Mouse (Mus musculus) lung, adult 2 months (tissue): Measurements from ENCODE around the gene Gfra1. TPM values are rescaled to one million over a fixed set of nuclear protein-coding genes. Genes with fewer than 3 reads are reported as not detected.

Source experiments
- DNase-seq: peaks from one replicate; pipeline ENCODE4 v3.0.0; 2022
- H3K4me1 ChIP-seq: fragments of 200-500 bp; 2 replicates; pipeline ENCODE4 v1.6.1; 2011; ENCODE audit warnings: low read length; ENCODE audit not compliant: control insufficient read depth, insufficient read depth
- H3K4me3 ChIP-seq: fragments of 200-500 bp; replicated peaks from 2 replicates; pipeline ENCODE3; 2011; ENCODE audit warnings: low read depth, mild to moderate bottlenecking, control low read depth, low read length; ENCODE audit errors: extremely low read depth
- CTCF ChIP-seq: fragments of 200-500 bp; IDR thresholded peaks from 2 replicates; pipeline ENCODE4 v1.5.1; 2011; ENCODE audit warnings: mild to moderate bottlenecking, low read length, control low read depth; ENCODE audit not compliant: insufficient read depth
- POLR2A ChIP-seq: fragments of 200-500 bp; IDR thresholded peaks from 2 replicates; pipeline ENCODE4 v1.6.1; 2011; ENCODE audit warnings: low read depth, mild to moderate bottlenecking, control low read depth, low read length, borderline replicate concordance; ENCODE audit errors: extremely low read depth
- WGBS: fragments of 180-500 bp; shearing (Covaris S2); methylation state at CpG from one replicate; pipeline ENCODE4 v1.1.7; 2018; 5-methylcytosine and 5-hydroxymethylcytosine counted together
- polyA plus RNA-seq: library from polyadenylated mRNA; depleted of rRNA; stranded (reverse); fragments of >200 nt; gene quantifications from 2 replicates; pipeline ENCODE4 v1.2.3, GENCODE M21; 2012; rRNA removed

Gene Gfra1
- 4.9 and 7.8 TPM in 2 replicates for polyA plus RNA-seq

DNA sequence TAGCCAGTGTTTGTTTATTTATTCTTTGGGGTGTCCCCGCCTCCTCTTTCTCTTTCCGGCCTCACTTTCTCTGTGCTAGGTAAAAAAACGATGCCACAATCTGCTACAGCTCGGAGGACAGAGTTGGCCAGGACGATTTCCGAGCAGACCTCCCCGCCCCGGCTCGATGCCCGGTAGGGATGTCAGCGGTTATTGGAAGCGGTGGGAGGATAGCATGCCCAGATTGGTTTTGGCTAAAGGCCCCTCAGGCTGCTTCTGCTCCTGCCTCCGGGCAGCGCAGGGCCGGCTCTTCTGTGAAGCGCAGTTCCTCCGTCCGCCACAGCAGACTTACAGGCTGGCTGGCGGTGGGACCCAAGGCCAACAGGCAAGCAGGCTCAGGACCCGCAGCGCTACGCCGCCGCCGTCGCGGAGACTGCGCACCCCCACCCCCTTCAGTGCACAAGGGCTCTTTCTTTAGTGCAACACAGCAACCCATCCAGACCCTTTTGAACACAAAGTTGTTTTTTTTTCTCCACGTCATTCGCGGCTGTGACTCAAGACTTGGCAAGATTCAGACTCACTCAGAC lies at the start of gene Gfra1:
Gfra1 (minus strand) TSS at position 414 of the 566 bp plus-strand sequence.
- H3K4me3 ChIP-seq, result peak within 1 kb of the TSS; percentile 3
- H3K4me1 ChIP-seq, result peaks cover 6% of the 10 kb centered on the region
- DNase-seq, result no peak
- under 1% methylated on average over 31 of the region's 31 CpGs for WGBS
- TF ChIP-seq POLR2A (no peak), CTCF (no peak)

DNA sequence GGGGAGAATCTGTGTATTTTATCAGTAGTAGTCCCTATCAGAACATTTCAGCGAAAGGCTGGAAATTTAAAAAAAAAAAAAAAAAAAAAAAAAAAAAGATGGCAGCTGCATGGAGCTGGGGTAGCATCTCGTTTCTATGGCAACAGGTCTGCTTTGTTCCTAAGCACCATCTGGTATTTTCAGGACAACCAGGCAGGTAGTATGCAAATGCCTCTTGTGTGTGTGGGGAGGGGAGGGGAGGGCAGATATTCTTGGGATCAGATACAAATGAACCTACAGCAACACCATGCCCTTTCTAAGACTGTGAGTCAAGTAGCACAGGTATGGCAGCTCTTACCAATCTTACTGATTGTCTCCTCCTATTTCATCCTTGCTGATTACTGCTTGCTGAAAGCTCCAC lies 44.3 kb upstream of the Gfra1 start:
- DNase-seq, result no peak
- TF ChIP-seq CTCF (no peak), POLR2A (no peak)
- H3K4me1 ChIP-seq, result no peaks in the 10 kb centered on the region
- WGBS, result 63% methylated on average over 2 of the region's 2 CpGs
- H3K4me3 ChIP-seq, result no peak overlapping the region

DNA sequence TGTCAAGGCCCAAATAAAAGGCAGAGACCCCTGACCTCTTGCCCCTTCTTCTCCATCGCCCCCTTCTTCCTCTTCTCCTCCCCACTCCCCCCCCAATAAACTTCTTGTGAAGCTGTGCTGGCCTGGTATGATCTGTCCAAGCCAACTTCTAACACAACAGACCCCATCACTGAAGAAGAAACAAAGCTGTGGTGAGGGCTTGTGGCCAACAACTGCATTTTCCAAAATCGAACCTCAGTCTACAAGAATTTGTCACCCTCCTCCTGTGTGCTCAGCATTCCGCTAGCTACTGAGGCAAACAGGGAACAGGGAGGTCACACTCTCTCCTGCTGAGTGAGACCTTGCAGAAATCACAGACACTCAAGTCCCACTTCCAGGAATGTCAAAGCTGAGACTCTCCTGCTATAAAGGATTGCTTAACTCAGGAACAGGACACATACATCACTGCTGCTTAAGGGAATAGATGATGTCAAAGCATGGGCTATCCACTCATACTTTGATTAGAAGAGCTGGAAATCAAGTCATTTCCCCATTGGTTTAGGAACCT lies 43.8 kb upstream of the Gfra1 start:
- DNase-seq, result no peak
- 58% methylated on average over 3 of the region's 3 CpGs for WGBS
- TF ChIP-seq POLR2A (no peak), CTCF (no peak)
- H3K4me3 ChIP-seq, result no peak overlapping the region
- no peaks in the 10 kb centered on the region for H3K4me1 ChIP-seq

DNA sequence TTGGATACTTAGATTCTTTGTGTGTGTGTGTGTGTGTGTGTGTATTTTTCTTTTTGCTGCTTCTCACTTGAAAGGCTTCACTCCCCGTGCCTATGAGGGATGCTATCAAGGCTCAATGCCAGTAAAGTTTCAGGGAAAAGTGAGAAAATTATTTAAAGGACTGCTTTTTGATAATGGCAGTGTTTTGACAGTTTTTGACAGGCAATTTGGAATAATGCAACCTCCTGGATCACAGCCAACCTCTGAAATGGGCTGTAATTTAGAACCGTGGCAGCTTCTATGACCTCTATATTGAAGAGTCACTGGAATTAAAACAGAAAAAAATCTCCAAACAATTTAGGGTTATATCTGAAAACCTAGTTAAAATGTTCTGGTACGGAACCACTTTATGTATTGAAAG lies 41.4 kb upstream of the Gfra1 start:
- TF ChIP-seq POLR2A, result no peak
- DNase-seq, result no peak
- WGBS, result 46% methylated on average over 3 of the region's 3 CpGs
- H3K4me3 ChIP-seq, result no peak overlapping the region
- no peaks in the 10 kb centered on the region for H3K4me1 ChIP-seq

DNA sequence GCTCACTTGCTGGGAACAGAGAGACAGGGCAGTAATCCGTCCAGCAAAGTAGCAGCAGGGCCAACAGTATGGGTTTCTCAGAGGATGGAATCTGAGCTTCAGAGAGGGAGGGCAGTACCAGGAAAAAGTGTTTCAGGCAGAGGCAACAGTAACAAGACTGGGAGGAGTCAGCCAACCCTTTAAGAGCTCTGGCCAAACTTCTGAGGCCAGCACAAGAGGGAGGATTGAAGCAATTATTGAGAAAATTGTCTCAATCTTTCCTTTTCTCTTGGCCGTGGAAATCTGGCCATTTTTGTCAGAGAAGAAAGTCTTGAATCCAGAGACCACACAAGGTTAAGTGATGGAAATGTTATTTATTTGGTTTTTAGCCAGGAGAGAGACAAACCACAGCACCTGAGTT lies 31.0 kb upstream of the Gfra1 start:
- no peak for TF ChIP-seq CTCF
- no peak for TF ChIP-seq POLR2A
- no peaks in the 10 kb centered on the region for H3K4me1 ChIP-seq
- DNase-seq, result no peak
- 42% methylated on average over 2 of the region's 2 CpGs for WGBS
- no peak overlapping the region for H3K4me3 ChIP-seq

DNA sequence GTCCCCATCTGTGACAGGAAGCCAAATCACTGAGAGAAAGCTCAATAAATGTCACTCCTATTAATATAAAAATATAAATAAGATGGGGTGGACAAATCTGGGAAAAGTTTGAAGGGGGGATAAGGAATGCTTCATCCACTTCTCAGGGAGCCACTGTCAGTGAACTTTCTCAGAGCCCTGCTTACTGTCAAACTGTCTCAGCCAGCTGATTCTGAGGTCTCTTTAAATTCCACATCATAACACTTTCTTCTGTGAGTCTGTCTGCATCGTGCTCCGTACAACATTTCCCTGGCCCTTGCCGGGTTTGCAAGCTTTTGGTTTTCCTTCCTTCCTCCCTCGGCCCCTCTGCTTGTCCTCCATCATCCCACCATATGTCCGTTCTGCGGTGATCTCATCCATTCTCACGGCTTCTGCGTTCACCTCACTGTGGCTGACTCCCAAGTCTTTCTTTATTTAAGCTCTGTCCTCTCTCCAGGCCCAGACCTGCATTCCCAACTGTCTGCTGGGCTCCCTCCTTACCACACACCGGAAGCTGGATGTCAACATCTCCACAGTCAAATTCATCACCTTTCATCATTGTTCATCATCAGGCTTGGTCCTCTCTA lies 26.8 kb upstream of the Gfra1 start:
- WGBS, result 59% methylated on average over 9 of the region's 9 CpGs

DNA sequence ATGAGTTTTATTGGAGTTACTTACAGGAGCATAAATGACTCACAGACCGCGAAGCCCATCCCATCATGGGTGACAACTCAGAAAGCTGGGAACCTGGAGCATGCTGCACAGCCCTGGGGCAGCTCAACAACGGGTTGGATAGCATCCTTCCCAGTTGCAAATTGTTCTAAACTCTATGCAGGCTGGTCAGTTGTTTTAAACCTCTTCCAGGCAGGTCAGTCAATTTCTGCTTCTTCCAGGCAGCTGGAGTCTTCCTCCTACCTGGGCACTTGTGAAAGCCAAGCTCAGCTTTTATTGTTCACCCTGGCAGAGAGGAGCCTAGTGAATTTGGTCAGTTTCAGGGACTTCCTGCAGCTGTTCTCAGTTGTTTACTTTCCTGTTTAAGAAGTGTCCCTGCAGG lies 18.5 kb upstream of the Gfra1 start:
- Histone ChIP-seq H3K4me3 (no peak overlapping the region), H3K4me1 (no peaks in the 10 kb centered on the region)
- no peak for TF ChIP-seq CTCF
- no peak for TF ChIP-seq POLR2A
- 95% methylated on average over 3 of the region's 3 CpGs for WGBS
- DNase-seq, result no peak

More for the DNA sequence above, 26.8 kb upstream of the Gfra1 start:
- no peak for TF ChIP-seq POLR2A
- Histone ChIP-seq H3K4me1 (no peaks in the 10 kb centered on the region), H3K4me3 (no peak overlapping the region)
- no peak for DNase-seq

DNA sequence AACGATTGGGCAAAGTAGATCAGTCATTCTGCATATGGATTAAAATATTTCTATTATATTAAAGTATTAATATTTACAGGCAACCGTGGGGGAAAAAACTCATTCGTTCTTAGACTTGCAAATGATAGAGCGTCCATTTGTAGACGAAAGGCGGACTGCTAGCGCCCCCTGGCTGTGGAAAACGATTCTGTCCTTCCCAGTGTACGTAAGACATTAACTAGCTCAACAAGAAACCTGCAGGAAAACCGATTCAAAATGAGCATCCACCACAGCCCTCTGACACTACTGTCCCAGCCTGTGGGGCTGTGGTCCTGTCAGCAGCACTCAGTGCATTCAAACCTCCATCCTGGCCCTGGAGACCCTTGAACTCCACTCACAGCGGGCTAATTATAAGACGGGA lies 13.7 kb upstream of the Gfra1 start:
- no peaks in the 10 kb centered on the region for H3K4me1 ChIP-seq
- TF ChIP-seq POLR2A, result no peak
- peak; percentile 95 for TF ChIP-seq CTCF
- H3K4me3 ChIP-seq, result no peak overlapping the region
- peak; percentile 77 for DNase-seq
- WGBS, result 14% methylated on average over 12 of the region's 12 CpGs

DNA sequence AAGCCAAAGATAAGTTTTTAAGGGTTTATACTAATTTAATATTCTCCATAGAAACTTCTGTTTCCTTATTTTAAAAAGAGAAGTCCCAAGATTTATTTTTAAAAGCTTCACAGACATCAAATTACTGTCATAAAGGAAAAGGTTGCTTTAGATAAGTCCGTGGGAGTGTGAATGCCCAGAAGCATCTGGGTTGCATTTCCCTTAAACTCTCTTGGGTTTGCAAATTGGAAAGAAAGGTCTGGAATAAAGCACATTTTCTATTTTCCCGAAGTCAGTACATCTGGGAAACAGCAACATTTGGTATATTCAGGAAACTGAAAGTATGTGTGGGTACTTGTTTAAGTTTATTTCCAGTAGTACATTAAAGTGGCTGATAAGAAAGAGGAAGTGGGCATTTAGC lies 12.6 kb upstream of the Gfra1 start:
- no peak overlapping the region for H3K4me3 ChIP-seq
- no peaks in the 10 kb centered on the region for H3K4me1 ChIP-seq
- no peak for DNase-seq
- WGBS, result 35% methylated on average over 2 of the region's 2 CpGs
- TF ChIP-seq CTCF (no peak), POLR2A (no peak)

DNA sequence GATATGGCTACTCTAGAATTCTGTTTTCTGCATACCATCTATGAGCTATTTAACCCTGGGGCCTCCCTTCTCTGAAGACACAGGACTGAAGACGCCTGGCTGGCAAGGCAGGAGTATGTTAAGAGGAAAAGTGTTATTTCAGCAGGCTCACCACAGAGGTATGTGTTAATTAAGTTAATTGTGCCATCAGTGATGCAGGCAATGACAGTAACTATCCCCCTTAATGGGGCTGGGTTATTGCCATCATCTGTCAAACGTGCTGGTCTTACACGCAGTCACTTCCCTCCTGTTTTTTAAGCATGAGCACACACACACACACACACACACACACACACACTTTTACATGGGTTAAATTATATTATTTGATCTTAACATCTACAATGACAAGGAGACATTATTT lies 8.0 kb upstream of the Gfra1 start:
- 75% methylated on average over 3 of the region's 3 CpGs for WGBS
- Histone ChIP-seq H3K4me3 (no peak overlapping the region), H3K4me1 (no peaks in the 10 kb centered on the region)
- no peak for DNase-seq
- TF ChIP-seq POLR2A (no peak), CTCF (no peak)
